Mouse (Mus musculus) heart, embryonic 15.5 days (tissue): ENCODE data around the gene 2900026A02Rik. TPM values are rescaled to one million over a fixed set of nuclear protein-coding genes. Genes with fewer than 3 reads are reported as not detected.
A peak's percentile ranks its signal among the peaks of the same experiment; 100 is the strongest.

Experiments used
- ATAC-seq: fragments of 200-750 bp; cut with Nextera tagmentation; replicated peaks from 2 replicates; pipeline ENCODE4 v1.8.0; 2017; ENCODE audit warnings: low read depth, moderate TSS enrichment; ENCODE audit not compliant: insufficient number of reproducible peaks, insufficient read depth, low FRiP score
- H3K27ac ChIP-seq: fragments of 300-500 bp; sonication (generic); 2 replicates; pipeline ENCODE4 v1.5.1; 2015; ENCODE audit warnings: mild to moderate bottlenecking, inconsistent platforms
- H3K27me3 ChIP-seq: fragments of 300-500 bp; sonication (generic); 2 replicates; pipeline ENCODE4 v1.6.1; 2015; ENCODE audit warnings: inconsistent platforms
- H3K36me3 ChIP-seq: fragments of 300-500 bp; sonication (generic); 2 replicates; pipeline ENCODE4 v1.6.1; 2015; ENCODE audit warnings: mild to moderate bottlenecking, inconsistent platforms
- H3K4me1 ChIP-seq: fragments of 300-500 bp; sonication (generic); replicated peaks from 2 replicates; pipeline ENCODE4 v1.6.1; 2015; ENCODE audit warnings: inconsistent platforms
- H3K4me2 ChIP-seq: fragments of 300-500 bp; sonication (generic); 2 replicates; pipeline ENCODE4 v1.6.1; 2015; ENCODE audit warnings: inconsistent platforms, mild to moderate bottlenecking, moderate library complexity
- H3K4me3 ChIP-seq: fragments of 300-500 bp; sonication (generic); 2 replicates; pipeline ENCODE4 v1.5.1; 2015; ENCODE audit warnings: mild to moderate bottlenecking, inconsistent platforms
- H3K9ac ChIP-seq: fragments of 300-500 bp; sonication (generic); 2 replicates; pipeline ENCODE4 v1.6.1; 2015; ENCODE audit warnings: mild to moderate bottlenecking, inconsistent platforms
- H3K9me3 ChIP-seq: fragments of 300-500 bp; sonication (generic); replicated peaks from 2 replicates; pipeline ENCODE4 v1.6.1; 2016; ENCODE audit warnings: inconsistent platforms
- WGBS: fragments of 180-500 bp; shearing (Covaris S2); methylation state at CpG from one replicate; pipeline ENCODE4 v1.1.7; 2015; ENCODE audit warnings: mixed read lengths; 5-methylcytosine and 5-hydroxymethylcytosine counted together
- polyA plus RNA-seq: library from polyadenylated mRNA; unstranded; fragments of >200 nt; fragmentation: Nextera tagmentation; extraction: Ambion mirVana; gene quantifications from 2 replicates; pipeline ENCODE4 v1.2.1, GENCODE M21; 2015

2900026A02Rik gene
- polyA plus RNA-seq, 1 experiment from 2014 or later, result 14.1 TPM

GRCm38 (mm10) chr5:113220383-113221146 lies 471 bp downstream of the 2900026A02Rik start:
- peaks cover 16% of the 10 kb centered on the region for H3K4me1 ChIP-seq
- peak overlapping the region; percentile 69 for H3K4me3 ChIP-seq
- H3K27ac ChIP-seq, result peak overlapping the region; percentile 29
- ATAC-seq, result peak; percentile 60
- H3K27me3 ChIP-seq, result peaks cover 19% of the 10 kb centered on the region
- H3K36me3 ChIP-seq, result no peaks in the 10 kb centered on the region
- H3K9ac ChIP-seq, result peak overlapping the region; percentile 63
- no peaks in the 10 kb centered on the region for H3K9me3 ChIP-seq
- 2% methylated on average over 64 of the region's 64 CpGs for WGBS
- peak overlapping the region; percentile 97 for H3K4me2 ChIP-seq

- Histone ChIP-seq H3K27me3 (peaks cover 15% of the 10 kb centered on the region), H3K4me2 (peak overlapping the region; percentile 97), H3K9me3 (no peaks in the 10 kb centered on the region), H3K27ac (no peak overlapping the region), H3K4me1 (peaks cover 14% of the 10 kb centered on the region), H3K9ac (no peak overlapping the region), H3K4me3 (peak overlapping the region; percentile 69; the same call in 1 of the 2 replicates), H3K36me3 (no peaks in the 10 kb centered on the region)
- WGBS, result 67% methylated on average over 7 of the region's 7 CpGs
- no peak for ATAC-seq
Measured at GRCm38 (mm10) chr5:113219876-113220275, 1.2 kb downstream of the 2900026A02Rik start.

DNA sequence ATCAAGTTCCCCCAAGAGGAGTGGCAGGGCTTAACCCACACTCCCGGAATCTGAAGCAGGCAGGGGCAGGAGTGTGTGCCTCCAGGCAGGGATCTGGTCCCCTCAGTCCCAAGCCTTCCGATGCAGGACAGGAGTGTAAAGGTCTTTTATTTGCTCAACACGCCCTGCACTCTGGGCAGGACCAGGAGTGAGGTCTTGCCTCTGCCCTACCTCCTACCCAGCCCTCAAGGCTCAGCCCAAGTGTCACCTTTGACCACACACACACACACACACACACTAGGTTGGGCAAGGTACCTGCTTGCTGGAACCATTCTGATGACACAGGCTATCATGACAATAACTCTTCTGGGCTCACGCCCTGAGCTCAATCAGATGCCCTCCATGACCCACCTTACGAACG lies 1.6 kb downstream of the 2900026A02Rik start:
- Histone ChIP-seq H3K4me2 (no peak overlapping the region), H3K4me3 (no peak overlapping the region), H3K27ac (peak overlapping the region; percentile 6; the same call in 1 of the 2 replicates), H3K36me3 (no peaks in the 10 kb centered on the region), H3K4me1 (peaks cover 16% of the 10 kb centered on the region), H3K27me3 (peaks cover 15% of the 10 kb centered on the region), H3K9ac (no peak overlapping the region), H3K9me3 (no peaks in the 10 kb centered on the region)
- ATAC-seq, result no peak
- WGBS, result 77% methylated on average over 6 of the region's 6 CpGs

GRCm38 (mm10) chr5:113218617-113219235 lies 2.3 kb downstream of the 2900026A02Rik start:
- H3K4me2 ChIP-seq, result 0 out of 2 replicates have a peak overlapping the region, but pooled peaks have one; percentile 6
- peaks cover 19% of the 10 kb centered on the region for H3K4me1 ChIP-seq
- H3K27ac ChIP-seq, result no peak overlapping the region
- 63% methylated on average over 17 of the region's 17 CpGs for WGBS
- H3K9me3 ChIP-seq, result no peaks in the 10 kb centered on the region
- H3K4me3 ChIP-seq, result no peak overlapping the region
- ATAC-seq, result no peak
- peaks cover 15% of the 10 kb centered on the region for H3K27me3 ChIP-seq
- H3K36me3 ChIP-seq, result no peaks in the 10 kb centered on the region
- H3K9ac ChIP-seq, result no peak overlapping the region

DNA sequence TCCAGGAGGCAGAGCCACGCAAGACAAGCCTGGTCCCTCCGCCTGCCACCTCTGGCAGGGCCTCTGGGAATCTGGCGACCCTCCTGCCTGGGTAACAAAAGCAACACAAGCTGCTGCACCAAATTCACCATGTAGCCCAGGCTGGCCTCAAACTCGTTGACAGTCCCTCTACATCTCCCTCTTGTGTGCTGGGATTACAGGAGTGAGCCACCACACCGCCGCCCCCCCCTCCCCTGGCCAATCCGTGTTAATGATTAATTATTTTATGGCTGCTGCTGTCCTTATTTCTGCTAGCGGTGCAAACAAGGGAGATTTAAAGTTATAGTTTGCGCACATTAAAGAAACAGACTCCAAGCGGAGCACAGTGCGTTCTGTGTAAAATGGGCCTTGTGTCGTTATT lies 4.0 kb downstream of the 2900026A02Rik start:
- H3K4me2 ChIP-seq, result no peak overlapping the region
- WGBS, result 85% methylated on average over 12 of the region's 12 CpGs

DNA sequence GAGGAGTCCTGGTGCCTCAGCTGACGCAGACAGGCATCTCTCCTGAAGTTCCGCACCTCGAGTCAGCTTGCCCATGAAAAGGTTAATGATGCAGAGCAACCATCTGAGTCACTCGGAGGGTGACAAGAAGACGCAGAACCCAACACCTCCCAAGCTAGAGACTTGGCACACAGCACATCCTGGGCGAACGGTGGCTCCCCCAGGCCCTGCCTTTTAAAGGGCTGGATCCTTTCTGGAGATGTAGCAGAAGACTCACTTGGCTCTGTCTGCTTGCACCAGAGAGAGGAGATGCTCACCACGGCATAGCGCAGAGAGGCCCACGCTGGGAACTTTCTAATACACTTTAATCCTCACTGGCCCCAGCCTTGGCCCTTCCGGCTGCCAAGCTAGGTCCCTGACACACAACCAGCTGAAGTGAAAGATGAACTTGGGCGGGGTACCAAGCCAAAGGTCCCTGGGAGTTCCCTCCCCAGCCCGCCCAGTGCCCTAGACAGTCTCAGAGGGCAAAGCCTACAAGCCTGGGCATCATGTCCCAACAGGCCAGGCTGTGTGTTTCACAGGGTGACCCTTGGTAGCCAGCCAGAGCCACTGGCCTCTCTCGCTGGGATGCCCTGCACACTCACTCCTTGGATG lies 4.6 kb downstream of the 2900026A02Rik start:
- Histone ChIP-seq H3K4me2 (no peak overlapping the region), H3K27ac (no peak overlapping the region), H3K4me3 (no peak overlapping the region), H3K4me1 (peaks cover 19% of the 10 kb centered on the region), H3K9ac (no peak overlapping the region), H3K27me3 (peaks cover 15% of the 10 kb centered on the region), H3K9me3 (no peaks in the 10 kb centered on the region), H3K36me3 (no peaks in the 10 kb centered on the region)
- no peak for ATAC-seq
- WGBS, result 56% methylated on average over 14 of the region's 14 CpGs

More for the DNA sequence above, 4.0 kb downstream of the 2900026A02Rik start:
- Histone ChIP-seq H3K36me3 (no peaks in the 10 kb centered on the region), H3K9ac (no peak overlapping the region), H3K4me3 (no peak overlapping the region), H3K27ac (no peak overlapping the region), H3K4me1 (peaks cover 19% of the 10 kb centered on the region), H3K27me3 (peaks cover 15% of the 10 kb centered on the region), H3K9me3 (no peaks in the 10 kb centered on the region)
- ATAC-seq, result no peak

GRCm38 (mm10) chr5:113215610-113216011 lies 5.4 kb downstream of the 2900026A02Rik start:
- Histone ChIP-seq H3K4me3 (no peak overlapping the region), H3K27ac (no peak overlapping the region), H3K9ac (no peak overlapping the region), H3K4me1 (peaks cover 15% of the 10 kb centered on the region), H3K36me3 (no peaks in the 10 kb centered on the region), H3K27me3 (peaks cover 15% of the 10 kb centered on the region), H3K4me2 (no peak overlapping the region), H3K9me3 (no peaks in the 10 kb centered on the region)
- no peak for ATAC-seq
- 60% methylated on average over 9 of the region's 9 CpGs for WGBS

DNA sequence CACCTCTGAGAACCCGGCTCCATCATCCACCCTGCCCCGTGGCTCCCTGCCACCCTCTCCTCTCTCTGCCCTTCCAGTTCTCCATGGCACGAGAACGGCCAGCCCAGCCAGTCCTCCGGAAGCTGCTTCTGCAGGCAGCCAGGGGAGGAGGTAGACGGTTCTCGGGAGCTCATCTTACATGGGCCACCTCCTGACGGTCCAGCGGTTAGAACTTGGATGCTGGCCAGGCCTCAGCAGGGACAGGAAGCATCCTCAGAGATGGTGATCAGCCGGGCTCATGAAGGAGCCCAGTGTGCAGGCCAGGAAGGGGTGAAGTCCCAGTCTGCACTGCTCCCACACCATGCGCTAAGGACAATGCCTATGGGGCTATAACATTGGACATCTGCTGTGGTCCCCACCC lies 6.6 kb downstream of the 2900026A02Rik start:
- Histone ChIP-seq H3K4me3 (no peak overlapping the region), H3K4me2 (no peak overlapping the region), H3K36me3 (no peaks in the 10 kb centered on the region), H3K27me3 (peaks cover 9% of the 10 kb centered on the region), H3K4me1 (peaks cover 22% of the 10 kb centered on the region), H3K9me3 (no peaks in the 10 kb centered on the region), H3K9ac (no peak overlapping the region), H3K27ac (0 out of 2 replicates have a peak overlapping the region, but pooled peaks have one; percentile 27)
- WGBS, result 47% methylated on average over 11 of the region's 11 CpGs
- ATAC-seq, result no peak

DNA sequence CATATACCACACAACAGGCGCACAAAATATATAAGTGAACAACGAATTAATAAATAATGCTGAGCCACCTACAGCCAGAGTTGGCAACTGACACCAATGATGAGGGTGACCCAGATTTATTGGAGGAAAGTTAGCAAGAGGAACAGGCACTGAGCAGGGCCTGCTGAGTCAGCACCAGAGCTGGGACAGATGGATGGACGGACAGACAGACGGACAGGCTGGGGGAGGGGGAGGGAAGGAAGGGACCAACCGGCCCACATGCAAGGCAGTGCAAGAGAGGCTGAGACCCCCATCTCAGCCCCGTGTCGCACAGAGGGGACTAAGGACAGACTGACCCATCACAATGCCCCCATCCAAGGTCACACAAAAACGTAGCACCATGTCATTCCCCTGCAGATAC lies 7.0 kb downstream of the 2900026A02Rik start:
- no peak for ATAC-seq
- Histone ChIP-seq H3K9me3 (no peaks in the 10 kb centered on the region), H3K36me3 (no peaks in the 10 kb centered on the region), H3K4me2 (no peak overlapping the region), H3K27ac (0 out of 2 replicates have a peak overlapping the region, but pooled peaks have one; percentile 27), H3K9ac (no peak overlapping the region), H3K4me1 (peaks cover 25% of the 10 kb centered on the region), H3K4me3 (no peak overlapping the region), H3K27me3 (0 out of 2 replicates have a peak, but pooled peaks cover 6% of the 10 kb centered on the region)
- WGBS, result 81% methylated on average over 8 of the region's 8 CpGs

DNA sequence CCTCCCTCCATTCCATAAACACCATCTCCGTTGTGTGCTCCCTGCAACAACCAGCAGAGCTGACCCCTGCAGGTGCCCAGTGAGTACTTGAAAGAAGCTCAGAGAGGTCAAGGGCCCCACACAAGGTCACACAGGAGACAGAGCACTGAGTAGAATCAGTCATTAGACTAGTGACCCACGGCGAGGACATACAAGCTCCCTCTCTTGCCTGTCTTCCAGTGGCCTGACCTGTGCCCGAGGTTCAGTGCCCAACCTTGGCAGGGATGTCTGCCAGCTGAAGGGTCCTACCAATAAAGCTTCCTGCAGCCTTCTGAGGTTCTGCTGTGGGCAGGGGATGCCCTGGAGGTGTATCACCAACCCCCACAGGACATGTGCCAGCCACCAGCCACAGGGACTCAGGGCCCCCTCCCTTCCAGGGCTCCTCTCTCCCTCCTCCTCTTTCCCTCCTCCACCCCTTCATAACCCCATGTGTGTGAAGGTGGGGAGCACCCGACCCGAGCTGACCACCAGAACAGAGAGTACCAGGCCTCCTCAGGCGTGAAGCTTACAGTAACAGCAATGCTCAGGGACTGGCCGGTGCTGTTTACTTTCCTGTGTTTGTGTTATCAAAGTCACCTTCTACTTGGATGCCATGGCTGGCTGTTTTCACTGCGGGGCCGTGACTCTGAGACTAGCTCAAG lies 8.7 kb downstream of the 2900026A02Rik start:
- Histone ChIP-seq H3K36me3 (no peaks in the 10 kb centered on the region), H3K4me3 (no peak overlapping the region), H3K4me1 (peaks cover 40% of the 10 kb centered on the region), H3K27ac (no peak overlapping the region), H3K27me3 (no peaks in the 10 kb centered on the region), H3K9ac (no peak overlapping the region), H3K9me3 (no peaks in the 10 kb centered on the region), H3K4me2 (no peak overlapping the region)
- ATAC-seq, result no peak
- WGBS, result 70% methylated on average over 10 of the region's 10 CpGs

- H3K4me3 ChIP-seq, result no peak overlapping the region
- no peak overlapping the region for H3K9ac ChIP-seq
- no peak overlapping the region for H3K4me2 ChIP-seq
- no peak for ATAC-seq
- peak overlapping the region; percentile 85 for H3K27ac ChIP-seq
- WGBS, result 73% methylated on average over 6 of the region's 6 CpGs
- H3K9me3 ChIP-seq, result no peaks in the 10 kb centered on the region
- H3K36me3 ChIP-seq, result no peaks in the 10 kb centered on the region
- no peaks in the 10 kb centered on the region for H3K27me3 ChIP-seq
- H3K4me1 ChIP-seq, result peaks cover 47% of the 10 kb centered on the region
Measured at GRCm38 (mm10) chr5:113210314-113210713, 10.7 kb downstream of the 2900026A02Rik start.
